Mouse (Mus musculus): ENCODE measurements around the gene Artn. TPM values are rescaled to one million over a fixed set of nuclear protein-coding genes. Genes with fewer than 3 reads are reported as not detected.

The Artn gene
- polyA plus RNA-seq, 1 experiment from 2014 or later = 3.0 TPM

GRCm38 (mm10) chr4:117882701-117883691, 46.6 kb downstream of the Artn start, which contains the start of gene B4galt2:
TSS of gene B4galt2 (minus strand) at chr4:117883487.
- H3K27me3 ChIP-seq (ENCODE audit: control insufficient read depth, insufficient read depth, low read length) = no peaks in the 10 kb centered on the region
- no peaks in the 10 kb centered on the region for H3K9me3 ChIP-seq (ENCODE audit: control insufficient read depth, low read length)
- H3K4me1 ChIP-seq (ENCODE audit: control insufficient read depth, insufficient read depth, low read length) = peaks cover 23% of the 10 kb centered on the region; the same call in 1 of the 2 replicates
- H3K9ac ChIP-seq (ENCODE audit: low read depth, low read length) = peak within 1 kb of the TSS; percentile 89
- peak; percentile 51 for ATAC-seq (ENCODE audit: low FRiP score, low TSS enrichment)
- 0 out of 2 replicates have a peak within 1 kb of the TSS, but pooled peaks have one; percentile 30 for H3K27ac ChIP-seq (ENCODE audit: low read depth, low read length)
- peak within 1 kb of the TSS; percentile 75 for H3K4me3 ChIP-seq (ENCODE audit: low read length)
- peaks cover 38% of the 10 kb centered on the region for H3K36me3 ChIP-seq (ENCODE audit: control insufficient read depth, insufficient read depth, low read length)
- peak within 1 kb of the TSS; percentile 87 for H3K4me2 ChIP-seq (replicated peaks; ENCODE audit: low read depth, low read length)
- under 1% methylated on average over 97 of the region's 103 CpGs for WGBS

- ATAC-seq (ENCODE audit: low FRiP score, low TSS enrichment) = no peak
- WGBS = 59% methylated on average over 5 of the region's 5 CpGs
- Histone ChIP-seq H3K4me1 (ENCODE audit: control insufficient read depth, insufficient read depth, low read length) (peaks cover 11% of the 10 kb centered on the region; the same call in 1 of the 2 replicates), H3K9me3 (ENCODE audit: control insufficient read depth, low read length) (no peaks in the 10 kb centered on the region), H3K9ac (ENCODE audit: low read depth, low read length) (no peak overlapping the region), H3K4me2 (replicated peaks; ENCODE audit: low read depth, low read length) (no peak overlapping the region), H3K27me3 (ENCODE audit: control insufficient read depth, insufficient read depth, low read length) (no peaks in the 10 kb centered on the region), H3K27ac (ENCODE audit: low read depth, low read length) (no peak overlapping the region), H3K4me3 (ENCODE audit: low read length) (no peak overlapping the region), H3K36me3 (ENCODE audit: control insufficient read depth, insufficient read depth, low read length) (peaks cover 39% of the 10 kb centered on the region; the same call in 1 of the 2 replicates)
Measured at GRCm38 (mm10) chr4:117878703-117879102, 50.9 kb downstream of the Artn start.

- ATAC-seq (ENCODE audit: low FRiP score, low TSS enrichment) = no peak
- no peak overlapping the region for H3K9ac ChIP-seq (ENCODE audit: low read depth, low read length)
- no peaks in the 10 kb centered on the region for H3K27me3 ChIP-seq (ENCODE audit: control insufficient read depth, insufficient read depth, low read length)
- no peak overlapping the region for H3K27ac ChIP-seq (ENCODE audit: low read depth, low read length)
- WGBS = 46% methylated on average over 10 of the region's 10 CpGs
- H3K36me3 ChIP-seq (ENCODE audit: control insufficient read depth, insufficient read depth, low read length) = peaks cover 40% of the 10 kb centered on the region; the same call in 1 of the 2 replicates
- no peak overlapping the region for H3K4me3 ChIP-seq (ENCODE audit: low read length)
- peaks cover 11% of the 10 kb centered on the region; the same call in 1 of the 2 replicates for H3K4me1 ChIP-seq (ENCODE audit: control insufficient read depth, insufficient read depth, low read length)
- H3K4me2 ChIP-seq (replicated peaks; ENCODE audit: low read depth, low read length) = no peak overlapping the region
- no peaks in the 10 kb centered on the region for H3K9me3 ChIP-seq (ENCODE audit: control insufficient read depth, low read length)
Measured at GRCm38 (mm10) chr4:117878301-117878700, 51.3 kb downstream of the Artn start.

Other genes starting within 250 kb of the Artn start
- gene Dmap1, start 247.5 kb downstream of the Artn start, polyA plus RNA-seq (2014; fragmentation: Nextera tagmentation; extraction: Ambion mirVana) = 66.1 and 67.3 TPM in 2 replicates
- gene Gm12845, start 205.4 kb downstream of the Artn start, polyA plus RNA-seq (2014; fragmentation: Nextera tagmentation; extraction: Ambion mirVana) = not detected in 2 replicates
- not detected in 2 replicates for gene Klf17, start 164.1 kb downstream of the Artn start, polyA plus RNA-seq (2014; fragmentation: Nextera tagmentation; extraction: Ambion mirVana)
- gene Slc6a9, start 95.3 kb downstream of the Artn start, polyA plus RNA-seq (2014; fragmentation: Nextera tagmentation; extraction: Ambion mirVana) = 9.4 and 11.0 TPM in 2 replicates
- 1.8 and 2.0 TPM in 2 replicates for gene Ccdc24, start 57.2 kb downstream of the Artn start, polyA plus RNA-seq (2014; fragmentation: Nextera tagmentation; extraction: Ambion mirVana)
- 30.9 and 31.5 TPM in 2 replicates for gene B4galt2, start 46.3 kb downstream of the Artn start, polyA plus RNA-seq (2014; fragmentation: Nextera tagmentation; extraction: Ambion mirVana)
- gene Atp6v0b, start 42.4 kb downstream of the Artn start, polyA plus RNA-seq (2014; fragmentation: Nextera tagmentation; extraction: Ambion mirVana) = 182 and 213 TPM in 2 replicates
- 19.1 and 22.0 TPM in 2 replicates for gene Dph2, start 37.7 kb downstream of the Artn start, polyA plus RNA-seq (2014; fragmentation: Nextera tagmentation; extraction: Ambion mirVana)
- gene Ipo13, start 14.8 kb downstream of the Artn start, polyA plus RNA-seq (2014; fragmentation: Nextera tagmentation; extraction: Ambion mirVana) = 29.0 and 40.1 TPM in 2 replicates
- gene St3gal3, start 205.2 kb upstream of the Artn start, polyA plus RNA-seq (2014; fragmentation: Nextera tagmentation; extraction: Ambion mirVana) = 6.8 and 11.0 TPM in 2 replicates